Mouse (Mus musculus) hindbrain, embryonic 13.5 days (tissue): ENCODE data around the gene Mlkl. TPM values are rescaled to one million over a fixed set of nuclear protein-coding genes. Genes with fewer than 3 reads are reported as not detected.
"Not testable (repeated sequence)": the region's sequence is repeated elsewhere in the genome, so short reads cannot be mapped to it uniquely, and the experiment has no call there.

ENCODE experiments used
- ATAC-seq: fragments of 200-750 bp; cut with Nextera tagmentation; 2 replicates; pipeline ENCODE4 v1.8.0; 2017; ENCODE audit warnings: moderate TSS enrichment; ENCODE audit not compliant: low FRiP score
- H3K27ac ChIP-seq: fragments of 300-500 bp; sonication (generic); 2 replicates; pipeline ENCODE4 v1.5.1; 2015; ENCODE audit warnings: inconsistent platforms, mild to moderate bottlenecking, moderate library complexity
- H3K27me3 ChIP-seq: fragments of 300-500 bp; sonication (generic); 2 replicates; pipeline ENCODE4 v1.6.1; 2015; ENCODE audit warnings: mild to moderate bottlenecking, inconsistent platforms
- H3K36me3 ChIP-seq: fragments of 300-500 bp; sonication (generic); 2 replicates; pipeline ENCODE4 v1.6.1; 2015; ENCODE audit warnings: mild to moderate bottlenecking, inconsistent platforms
- H3K4me1 ChIP-seq: fragments of 300-500 bp; sonication (generic); replicated peaks from 2 replicates; pipeline ENCODE4 v1.6.1; 2015; ENCODE audit warnings: inconsistent platforms
- H3K4me2 ChIP-seq: fragments of 300-500 bp; sonication (generic); 2 replicates; pipeline ENCODE4 v1.6.1; 2015; ENCODE audit warnings: inconsistent platforms, mild to moderate bottlenecking, moderate library complexity
- H3K4me3 ChIP-seq: fragments of 300-500 bp; sonication (generic); 2 replicates; pipeline ENCODE4 v1.5.1; 2015; ENCODE audit warnings: mild to moderate bottlenecking, inconsistent platforms
- H3K9ac ChIP-seq: fragments of 300-500 bp; sonication (generic); 2 replicates; pipeline ENCODE4 v1.6.1; 2015; ENCODE audit warnings: mild to moderate bottlenecking, inconsistent platforms
- H3K9me3 ChIP-seq: fragments of 300-500 bp; sonication (generic); 2 replicates; pipeline ENCODE4 v1.6.1; 2016; ENCODE audit warnings: inconsistent platforms
- WGBS: fragments of 180-500 bp; shearing (Covaris S2); methylation state at CpG from one replicate; pipeline ENCODE4 v1.1.7; 2015; 5-methylcytosine and 5-hydroxymethylcytosine counted together
- polyA plus RNA-seq: library from polyadenylated mRNA; unstranded; fragments of >200 nt; fragmentation: Nextera tagmentation; extraction: Ambion mirVana; gene quantifications from 2 replicates; pipeline ENCODE4 v1.2.1, GENCODE M21; 2015

The Mlkl gene
- polyA plus RNA-seq, 1 experiment from 2014 or later, result 0.78 TPM

DNA sequence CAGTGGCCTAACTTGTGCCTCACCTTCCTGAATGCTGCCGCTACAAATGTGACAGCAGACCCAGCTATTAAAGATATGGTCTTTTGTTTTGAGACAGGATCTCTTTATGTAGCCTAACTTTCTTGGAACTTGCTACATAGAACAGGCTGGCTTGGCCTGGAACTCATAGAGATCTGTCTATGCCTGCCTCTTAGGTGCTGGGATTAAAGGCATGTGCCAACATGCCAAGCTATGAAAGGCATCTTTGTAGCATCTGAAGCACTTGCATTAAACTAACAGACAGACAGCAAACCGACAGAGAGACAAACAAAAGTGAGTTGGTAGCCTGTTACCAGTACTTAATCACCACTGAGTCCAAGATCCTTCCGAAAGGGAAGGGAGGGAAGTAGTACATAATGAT lies 55.9 kb downstream of the Mlkl start:
- Histone ChIP-seq H3K9ac (no peak overlapping the region), H3K4me1 (no peaks in the 10 kb centered on the region), H3K4me2 (no peak overlapping the region), H3K4me3 (no peak overlapping the region), H3K36me3 (peaks cover 86% of the 10 kb centered on the region), H3K27me3 (no peaks in the 10 kb centered on the region), H3K27ac (no peak overlapping the region), H3K9me3 (no peaks in the 10 kb centered on the region)
- 91% methylated on average over 3 of the region's 3 CpGs for WGBS
- ATAC-seq, result no peak

DNA sequence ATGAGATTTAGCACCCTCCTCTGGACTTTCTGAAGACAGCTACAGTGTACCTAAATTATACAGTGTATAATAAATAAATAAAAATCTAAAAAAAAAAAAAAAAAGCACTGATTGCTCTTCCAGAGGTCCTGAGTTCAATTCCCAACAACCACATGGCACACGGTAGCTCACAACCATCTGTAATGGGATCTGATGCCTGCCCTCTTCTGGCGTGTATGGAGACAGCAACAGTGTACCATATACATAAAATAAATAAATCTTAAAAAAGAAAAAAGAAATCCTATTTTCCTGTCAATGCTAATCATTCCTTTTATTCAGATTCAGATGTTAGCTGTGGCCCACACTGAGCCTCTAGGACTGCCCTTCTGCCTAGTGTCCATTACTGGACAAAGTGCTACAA lies 69.7 kb downstream of the Mlkl start:
- 76% methylated on average over 2 of the region's 2 CpGs for WGBS
- Histone ChIP-seq H3K9ac (no peak overlapping the region), H3K4me3 (no peak overlapping the region), H3K4me1 (no peaks in the 10 kb centered on the region), H3K27me3 (no peaks in the 10 kb centered on the region), H3K9me3 (0 out of 2 replicates have a peak, but pooled peaks cover 6% of the 10 kb centered on the region), H3K36me3 (peaks cover 11% of the 10 kb centered on the region), H3K4me2 (no peak overlapping the region), H3K27ac (no peak overlapping the region)
- ATAC-seq, result no peak

DNA sequence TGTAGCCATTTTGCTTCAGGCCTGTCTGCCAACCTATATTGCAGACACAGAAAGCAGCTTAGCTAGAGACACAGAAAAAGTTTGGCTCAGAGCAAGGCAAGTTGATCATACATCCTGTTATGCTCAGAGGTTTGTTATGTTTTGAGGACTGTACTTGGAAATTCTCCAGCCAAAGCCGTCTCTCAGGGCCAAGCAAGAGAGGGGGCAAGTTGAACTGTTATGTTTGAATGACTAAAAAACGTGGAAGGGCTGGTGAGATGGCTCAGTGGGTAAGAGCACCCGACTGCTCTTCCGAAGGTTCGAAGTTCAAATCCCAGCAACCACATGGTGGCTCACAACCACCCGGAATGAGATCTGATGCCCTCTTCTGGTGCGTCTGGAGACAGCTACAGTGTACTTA lies 71.8 kb downstream of the Mlkl start:
- not testable (repeated sequence) for H3K4me1 ChIP-seq, H3K27ac ChIP-seq, H3K9ac ChIP-seq, ATAC-seq, H3K27me3 ChIP-seq, H3K4me3 ChIP-seq, H3K4me2 ChIP-seq, H3K9me3 ChIP-seq, H3K36me3 ChIP-seq
- 80% methylated on average over 7 of the region's 7 CpGs for WGBS

DNA sequence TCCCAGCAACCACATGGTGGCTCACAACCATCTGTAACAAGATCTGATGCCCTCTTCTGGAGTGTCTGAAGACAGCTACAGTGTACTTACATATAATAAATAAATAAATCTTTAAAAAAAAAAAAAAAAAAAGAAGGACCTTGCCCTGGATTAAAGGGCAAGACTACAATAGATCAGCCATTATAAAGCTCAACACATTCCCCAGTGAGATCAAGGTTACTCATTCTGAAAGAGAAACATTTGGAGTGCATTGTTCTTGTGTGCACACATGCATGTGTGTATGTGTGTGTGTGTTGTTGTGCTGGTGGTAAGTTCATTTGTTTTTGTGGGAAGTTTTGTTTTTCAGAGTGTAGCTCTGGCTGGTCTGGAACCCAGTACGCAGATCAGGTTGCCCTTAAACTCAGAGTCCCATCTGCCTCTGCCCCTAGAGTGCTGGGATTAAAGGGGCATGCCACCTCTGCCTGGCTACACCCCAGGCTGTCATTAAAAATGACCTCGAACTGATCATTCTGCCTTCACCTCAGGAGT lies 73.2 kb downstream of the Mlkl start:
- H3K9me3 ChIP-seq, result 0 out of 2 replicates have a peak, but pooled peaks cover 6% of the 10 kb centered on the region
- H3K27ac ChIP-seq, result no peak overlapping the region
- H3K36me3 ChIP-seq, result no peaks in the 10 kb centered on the region
- H3K4me2 ChIP-seq, result no peak overlapping the region
- WGBS, result 86% methylated on average over 2 of the region's 2 CpGs
- no peaks in the 10 kb centered on the region for H3K27me3 ChIP-seq
- ATAC-seq, result no peak
- H3K9ac ChIP-seq, result no peak overlapping the region
- no peaks in the 10 kb centered on the region; the same call in 1 of the 2 replicates for H3K4me1 ChIP-seq
- H3K4me3 ChIP-seq, result no peak overlapping the region

DNA sequence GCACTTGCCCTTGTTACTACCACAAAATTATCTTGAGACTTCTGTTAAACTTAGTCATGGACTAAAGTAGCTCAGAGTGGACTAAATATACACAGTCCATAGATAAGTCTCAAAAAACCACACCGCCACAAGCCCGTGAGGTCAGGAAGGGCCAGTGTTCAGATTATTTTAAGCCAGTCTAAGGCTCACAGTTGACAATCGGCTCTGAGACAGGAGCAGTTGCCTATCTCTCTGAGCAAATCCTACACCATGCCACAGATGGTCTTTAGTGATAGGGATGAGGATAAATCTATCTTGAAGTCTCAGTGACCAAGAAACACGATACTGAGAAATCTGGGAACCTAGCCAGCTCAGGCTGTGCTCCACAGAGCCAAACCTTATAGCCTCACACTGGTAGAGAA lies 76.0 kb downstream of the Mlkl start:
- no peaks in the 10 kb centered on the region for H3K27me3 ChIP-seq
- H3K4me3 ChIP-seq, result no peak overlapping the region
- H3K4me1 ChIP-seq, result peaks cover 9% of the 10 kb centered on the region
- H3K4me2 ChIP-seq, result no peak overlapping the region
- no peak overlapping the region for H3K9ac ChIP-seq
- WGBS, result 87% methylated on average over 4 of the region's 4 CpGs
- H3K27ac ChIP-seq, result no peak overlapping the region
- no peaks in the 10 kb centered on the region for H3K36me3 ChIP-seq
- ATAC-seq, result no peak
- H3K9me3 ChIP-seq, result 0 out of 2 replicates have a peak, but pooled peaks cover under 1% of the 10 kb centered on the region

Other genes with a start within 250 kb of the Mlkl start
- gene Clec18a, start 245.8 kb downstream of the Mlkl start, polyA plus RNA-seq, result 0.97 and 1.4 TPM in 2 replicates
- gene Pdpr, start 243.5 kb downstream of the Mlkl start, polyA plus RNA-seq, result 11.5 and 11.7 TPM in 2 replicates
- 66.7 and 68.6 TPM in 2 replicates for gene Glg1, start 79.0 kb downstream of the Mlkl start, polyA plus RNA-seq
- gene Rfwd3, start 38.0 kb downstream of the Mlkl start, polyA plus RNA-seq, result 26.8 and 29.0 TPM in 2 replicates
- 0.19 and 0.22 TPM in 2 replicates for gene Fa2h, start 55.6 kb upstream of the Mlkl start, polyA plus RNA-seq
- 7.4 and 8.3 TPM in 2 replicates for gene Wdr59, start 183.9 kb upstream of the Mlkl start, polyA plus RNA-seq
- gene Znrf1, start 197.9 kb upstream of the Mlkl start, polyA plus RNA-seq, result 77.3 and 80.0 TPM in 2 replicates